In genomic region chr11:117284721-117285605, GRCm38 (mm10) we compare ENCODE assay signal across 8 mouse cellular contexts.
A peak's percentile ranks its signal among the peaks of the same experiment; 100 is the strongest.
DNase-seq lines count a peak whose midpoint lies in the region; ATAC-seq and TF ChIP-seq lines count a peak whose summit lies in the region.

No protein-coding gene starts in this region.

- H3K36me3 ChIP-seq in embryonic facial prominence, embryonic 10.5 days (replicated peaks): peaks cover 68% of the 10 kb centered on the region
- H3K36me3 ChIP-seq in intestine, embryonic 14.5 days (ENCODE audit: control insufficient read depth, insufficient read depth, low read length): 0 out of 2 replicates have a peak, but pooled peaks cover 4% of the 10 kb centered on the region
- no peaks in the 10 kb centered on the region for H3K36me3 ChIP-seq in liver, postnatal 0 days (replicated peaks; ENCODE audit: insufficient read depth, low read length)

- H3K4me1 ChIP-seq in embryonic facial prominence, embryonic 10.5 days: peaks cover 92% of the 10 kb centered on the region
- peaks cover 34% of the 10 kb centered on the region for H3K4me1 ChIP-seq in intestine, embryonic 14.5 days (replicated peaks; ENCODE audit: control insufficient read depth, insufficient read depth, low read length)
- peaks cover 39% of the 10 kb centered on the region for H3K4me1 ChIP-seq in liver, postnatal 0 days (ENCODE audit: insufficient read depth)

- intact Hi-C loops in left cerebral cortex, postnatal 4 days (cut with DNase I): no loop called here
- intact Hi-C loops in left cerebral cortex, postnatal 36 days (cut with DNase I): no loop called here
- intact Hi-C loops in left cerebral cortex, postnatal 10 days (cut with DNase I): no loop called here

- H3K4me2 ChIP-seq in intestine, embryonic 14.5 days (ENCODE audit: low read length): no peak overlapping the region
- no peak overlapping the region; the same call in 1 of the 2 replicates for H3K4me2 ChIP-seq in liver, postnatal 0 days (ENCODE audit: low read depth, low read length)

- no peaks in the 10 kb centered on the region for H3K27me3 ChIP-seq in embryonic facial prominence, embryonic 10.5 days (replicated peaks; ENCODE audit: low read depth, poor library complexity, severe bottlenecking)
- H3K27me3 ChIP-seq in intestine, embryonic 14.5 days (replicated peaks; ENCODE audit: control insufficient read depth, insufficient read depth, low read length): no peaks in the 10 kb centered on the region
- H3K27me3 ChIP-seq in liver, postnatal 0 days (ENCODE audit: insufficient read depth, low read length): no peaks in the 10 kb centered on the region

- no peaks in the 10 kb centered on the region for H3K9me3 ChIP-seq in embryonic facial prominence, embryonic 10.5 days
- no peaks in the 10 kb centered on the region for H3K9me3 ChIP-seq in intestine, embryonic 14.5 days (ENCODE audit: control insufficient read depth, low read length)
- H3K9me3 ChIP-seq in liver, postnatal 0 days (ENCODE audit: low read length): no peaks in the 10 kb centered on the region

- no peak for TF ChIP-seq EP300 in liver, postnatal 0 days (IDR thresholded peaks at IDR 0.05; ENCODE audit: low read depth)

- DNase-seq in left cerebral cortex, postnatal 4 days: peak; percentile 58
- DNase-seq in left cerebral cortex, postnatal 36 days (ENCODE audit: low spot score in 2 of 2): no peak
- DNase-seq in embryonic facial prominence, embryonic 10.5 days (ENCODE audit: low spot score): peak; percentile 85
- no peak for DNase-seq in intestine, embryonic 14.5 days (ENCODE audit: low spot score)
- peak; percentile 59 for DNase-seq in liver, postnatal 0 days
- no peak for DNase-seq in left cerebral cortex, postnatal 10 days (ENCODE audit: extremely low spot score in 1 of 2, low spot score in 2 of 2)
- no peak for DNase-seq in layer of hippocampus, postnatal 36 days
- no peak for DNase-seq in frontal cortex, postnatal 14 days (ENCODE audit: low spot score in 2 of 2)

- H3K9ac ChIP-seq in intestine, embryonic 14.5 days (ENCODE audit: low read length): 0 out of 2 replicates have a peak overlapping the region, but pooled peaks have one; percentile 5
- H3K9ac ChIP-seq in liver, postnatal 0 days (replicated peaks): peak overlapping the region; percentile 22

- 28% methylated on average over 19 of the region's 19 CpGs for WGBS in embryonic facial prominence, embryonic 10.5 days
- 56% methylated on average over 19 of the region's 19 CpGs for WGBS in intestine, embryonic 14.5 days
- WGBS in liver, postnatal 0 days (ENCODE audit: insufficient replicate concordance): 64% methylated on average over 19 of the region's 19 CpGs

- ATAC-seq in intestine, embryonic 14.5 days (replicated peaks; ENCODE audit: low FRiP score, low TSS enrichment, low read depth): peak; percentile 32; the same call in 1 of the 2 replicates
- ATAC-seq in liver, postnatal 0 days: peak; percentile 75

- H3K4me3 ChIP-seq in embryonic facial prominence, embryonic 10.5 days: peak overlapping the region; percentile 33
- H3K4me3 ChIP-seq in intestine, embryonic 14.5 days (ENCODE audit: low read depth, low read length): no peak overlapping the region
- no peak overlapping the region for H3K4me3 ChIP-seq in liver, postnatal 0 days (ENCODE audit: low read depth, low read length)

- peak overlapping the region; percentile 85 for H3K27ac ChIP-seq in embryonic facial prominence, embryonic 10.5 days (replicated peaks)
- H3K27ac ChIP-seq in intestine, embryonic 14.5 days (ENCODE audit: low read depth): peak overlapping the region; percentile 60; the same call in 1 of the 2 replicates
- H3K27ac ChIP-seq in liver, postnatal 0 days (ENCODE audit: low read depth): peak overlapping the region; percentile 75

- no peak for TF ChIP-seq CTCF in liver, postnatal 0 days (IDR thresholded peaks at IDR 0.05; ENCODE audit: low read depth)

Comparison
In these comparisons a context has a peak if more than half of its experiments do, and no peak if none do; other contexts are left out.
1. DNase-seq: peak in left cerebral cortex, postnatal 4 days (single experiment), embryonic facial prominence, embryonic 10.5 days (single experiment) and liver, postnatal 0 days (single experiment); none in left cerebral cortex, postnatal 36 days (0 of 2), intestine, embryonic 14.5 days (single experiment), left cerebral cortex, postnatal 10 days (0 of 2), layer of hippocampus, postnatal 36 days (0 of 2) and frontal cortex, postnatal 14 days (0 of 2).
2. Peak in every context shown above with its lines, with median percentiles within 50 percentile points of each other: H3K27ac ChIP-seq.